Mouse (Mus musculus): ENCODE results near the gene Popdc3. TPM values are rescaled to one million over a fixed set of nuclear protein-coding genes. Genes with fewer than 3 reads are reported as not detected.
A peak's percentile ranks its signal among the peaks of the same experiment; 100 is the strongest.
"Not testable (repeated sequence)": the region's sequence is repeated elsewhere in the genome, so short reads cannot be mapped to it uniquely, and the experiment has no call there.

The Popdc3 gene
- polyA plus RNA-seq, 1 experiment from 2014 or later = 46.9 TPM

GRCm38 (mm10) chr10:45292159-45292558 is 114.3 kb downstream of the Popdc3 start:
- 41% methylated on average over 4 of the region's 4 CpGs for WGBS
- H3K27me3 ChIP-seq (ENCODE audit: control insufficient read depth, insufficient read depth, low read length); H3K9ac ChIP-seq (ENCODE audit: low read length); H3K9me3 ChIP-seq (replicated peaks; ENCODE audit: control insufficient read depth, low read length); H3K4me1 ChIP-seq (ENCODE audit: control insufficient read depth, insufficient read depth, low read length); H3K36me3 ChIP-seq (ENCODE audit: control insufficient read depth, insufficient read depth); ATAC-seq (replicated peaks; ENCODE audit: extremely low read depth, insufficient read depth, low FRiP score): not testable (repeated sequence)
- peak overlapping the region; percentile 12; the same call in 1 of the 2 replicates for H3K4me3 ChIP-seq (ENCODE audit: low read length)
- H3K27ac ChIP-seq (ENCODE audit: low read length) = peak overlapping the region; percentile 65
- peak overlapping the region; percentile 44 for H3K4me2 ChIP-seq (ENCODE audit: low read depth, low read length)

- Histone ChIP-seq H3K9me3 (replicated peaks; ENCODE audit: control insufficient read depth, low read length) (no peaks in the 10 kb centered on the region), H3K36me3 (ENCODE audit: control insufficient read depth, insufficient read depth) (no peaks in the 10 kb centered on the region), H3K27ac (ENCODE audit: low read length) (no peak overlapping the region), H3K4me2 (ENCODE audit: low read depth, low read length) (no peak overlapping the region), H3K4me3 (ENCODE audit: low read length) (no peak overlapping the region), H3K27me3 (ENCODE audit: control insufficient read depth, insufficient read depth, low read length) (no peaks in the 10 kb centered on the region), H3K9ac (ENCODE audit: low read length) (no peak overlapping the region), H3K4me1 (ENCODE audit: control insufficient read depth, insufficient read depth, low read length) (peaks cover 2% of the 10 kb centered on the region; the same call in 1 of the 2 replicates)
- ATAC-seq (replicated peaks; ENCODE audit: extremely low read depth, insufficient read depth, low FRiP score) = no peak
- WGBS = 83% methylated on average over 5 of the region's 5 CpGs
Observed at GRCm38 (mm10) chr10:45295093-45295492, 117.2 kb downstream of the Popdc3 start.

- H3K27me3 ChIP-seq (ENCODE audit: control insufficient read depth, insufficient read depth, low read length) = no peaks in the 10 kb centered on the region
- no peak for ATAC-seq (replicated peaks; ENCODE audit: extremely low read depth, insufficient read depth, low FRiP score)
- no peaks in the 10 kb centered on the region for H3K4me1 ChIP-seq (ENCODE audit: control insufficient read depth, insufficient read depth, low read length)
- 61% methylated on average over 6 of the region's 6 CpGs for WGBS
- no peaks in the 10 kb centered on the region for H3K9me3 ChIP-seq (replicated peaks; ENCODE audit: control insufficient read depth, low read length)
- no peak overlapping the region for H3K4me3 ChIP-seq (ENCODE audit: low read length)
- no peaks in the 10 kb centered on the region for H3K36me3 ChIP-seq (ENCODE audit: control insufficient read depth, insufficient read depth)
- H3K4me2 ChIP-seq (ENCODE audit: low read depth, low read length) = no peak overlapping the region
- no peak overlapping the region for H3K27ac ChIP-seq (ENCODE audit: low read length)
- H3K9ac ChIP-seq (ENCODE audit: low read length) = no peak overlapping the region
Observed at GRCm38 (mm10) chr10:45298503-45298902, 120.6 kb downstream of the Popdc3 start.

GRCm38 (mm10) chr10:45299509-45299908 is 121.6 kb downstream of the Popdc3 start:
- Histone ChIP-seq H3K9me3 (replicated peaks; ENCODE audit: control insufficient read depth, low read length) (no peaks in the 10 kb centered on the region), H3K4me3 (ENCODE audit: low read length) (no peak overlapping the region), H3K27ac (ENCODE audit: low read length) (no peak overlapping the region), H3K4me2 (ENCODE audit: low read depth, low read length) (no peak overlapping the region), H3K9ac (ENCODE audit: low read length) (no peak overlapping the region), H3K4me1 (ENCODE audit: control insufficient read depth, insufficient read depth, low read length) (peaks cover 4% of the 10 kb centered on the region), H3K27me3 (ENCODE audit: control insufficient read depth, insufficient read depth, low read length) (no peaks in the 10 kb centered on the region), H3K36me3 (ENCODE audit: control insufficient read depth, insufficient read depth) (no peaks in the 10 kb centered on the region)
- no peak for ATAC-seq (replicated peaks; ENCODE audit: extremely low read depth, insufficient read depth, low FRiP score)
- WGBS = 63% methylated on average over 4 of the region's 4 CpGs

DNA sequence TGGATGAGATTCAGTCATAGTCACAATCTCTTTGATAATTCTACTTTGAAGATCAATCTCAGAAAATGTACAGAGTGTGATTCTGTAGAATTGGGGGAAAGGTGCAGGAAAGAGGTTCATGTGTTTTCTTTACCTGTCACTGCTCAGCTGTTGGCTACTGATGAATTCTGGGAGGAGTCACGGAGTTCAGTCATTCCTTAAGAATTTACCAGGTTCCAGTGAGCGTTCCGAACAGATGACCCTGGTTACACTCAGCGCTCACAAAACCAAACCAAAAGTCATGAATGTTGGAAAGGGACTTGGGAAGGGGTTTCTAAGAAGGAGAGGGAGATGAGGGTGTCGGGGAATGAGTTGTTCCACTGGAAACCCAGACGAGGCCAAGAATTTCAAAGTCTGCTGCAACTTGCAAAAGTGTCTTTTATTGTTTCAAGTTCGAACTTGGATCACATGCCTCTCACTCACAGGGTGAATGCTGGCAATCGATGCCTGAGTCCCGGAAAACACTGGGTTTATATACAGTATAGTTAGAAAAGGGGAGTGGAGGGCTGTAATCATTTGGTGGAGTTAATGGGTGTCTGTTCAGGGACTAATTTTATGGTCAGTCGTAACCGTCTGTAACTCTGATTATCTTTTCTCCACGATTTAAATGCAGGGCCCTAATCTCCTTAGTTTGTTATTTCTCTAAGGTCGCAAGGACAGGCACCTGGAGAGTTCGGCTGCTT is 125.6 kb downstream of the Popdc3 start:
- H3K4me2 ChIP-seq (ENCODE audit: low read depth, low read length) = no peak overlapping the region
- H3K27me3 ChIP-seq (ENCODE audit: control insufficient read depth, insufficient read depth, low read length) = no peaks in the 10 kb centered on the region
- H3K9ac ChIP-seq (ENCODE audit: low read length) = no peak overlapping the region
- no peak overlapping the region for H3K27ac ChIP-seq (ENCODE audit: low read length)
- WGBS = 50% methylated on average over 14 of the region's 14 CpGs
- H3K36me3 ChIP-seq (ENCODE audit: control insufficient read depth, insufficient read depth) = no peaks in the 10 kb centered on the region
- no peak overlapping the region for H3K4me3 ChIP-seq (ENCODE audit: low read length)
- no peaks in the 10 kb centered on the region for H3K9me3 ChIP-seq (replicated peaks; ENCODE audit: control insufficient read depth, low read length)
- no peak for ATAC-seq (replicated peaks; ENCODE audit: extremely low read depth, insufficient read depth, low FRiP score)
- H3K4me1 ChIP-seq (ENCODE audit: control insufficient read depth, insufficient read depth, low read length) = peaks cover 4% of the 10 kb centered on the region

DNA sequence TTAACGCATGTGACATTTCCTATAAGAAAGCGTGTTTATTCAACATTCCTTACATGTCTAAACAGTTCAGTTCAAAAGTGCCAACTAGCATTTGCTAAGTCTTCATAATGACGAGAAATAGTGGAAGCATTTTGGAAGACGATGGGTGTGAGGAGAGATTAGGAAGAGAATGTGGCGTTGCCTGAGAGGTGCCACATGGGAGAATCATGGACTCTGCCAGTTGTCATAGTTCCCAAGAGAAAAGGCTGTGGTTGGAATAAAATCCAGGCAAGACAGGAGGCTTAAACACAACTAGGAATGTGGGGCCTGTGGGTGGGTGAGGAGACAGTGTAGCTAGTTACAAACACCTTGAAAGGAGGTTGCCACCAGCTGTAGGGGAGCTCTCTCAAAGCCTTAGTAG is 127.3 kb downstream of the Popdc3 start:
- Histone ChIP-seq H3K27me3 (ENCODE audit: control insufficient read depth, insufficient read depth, low read length) (no peaks in the 10 kb centered on the region), H3K9me3 (replicated peaks; ENCODE audit: control insufficient read depth, low read length) (no peaks in the 10 kb centered on the region), H3K36me3 (ENCODE audit: control insufficient read depth, insufficient read depth) (no peaks in the 10 kb centered on the region), H3K4me2 (ENCODE audit: low read depth, low read length) (no peak overlapping the region), H3K4me3 (ENCODE audit: low read length) (no peak overlapping the region), H3K9ac (ENCODE audit: low read length) (no peak overlapping the region), H3K27ac (ENCODE audit: low read length) (no peak overlapping the region), H3K4me1 (ENCODE audit: control insufficient read depth, insufficient read depth, low read length) (peaks cover 4% of the 10 kb centered on the region)
- ATAC-seq (replicated peaks; ENCODE audit: extremely low read depth, insufficient read depth, low FRiP score) = no peak
- WGBS = 67% methylated on average over 5 of the region's 5 CpGs

DNA sequence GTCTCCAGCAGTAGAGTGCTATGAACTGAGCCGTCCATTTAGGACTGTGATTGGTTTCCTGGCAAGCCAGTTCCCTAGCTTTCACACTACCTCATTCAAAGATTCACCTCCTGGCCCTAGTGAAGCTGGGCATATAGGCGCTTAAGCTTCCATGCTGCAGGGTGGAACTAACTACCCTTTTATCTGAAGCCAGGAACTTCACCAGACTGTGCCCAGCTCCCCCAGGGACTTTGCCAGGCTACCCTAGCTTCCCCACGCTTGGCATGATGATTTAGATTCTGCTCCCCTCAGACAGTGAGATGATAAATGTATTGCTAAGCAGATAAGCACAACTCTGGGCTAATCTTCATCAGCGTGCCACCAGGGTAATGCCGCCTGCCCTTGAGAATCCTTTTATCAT is 133.2 kb downstream of the Popdc3 start:
- Histone ChIP-seq H3K4me1 (ENCODE audit: control insufficient read depth, insufficient read depth, low read length) (peaks cover 3% of the 10 kb centered on the region; the same call in 1 of the 2 replicates), H3K36me3 (ENCODE audit: control insufficient read depth, insufficient read depth) (peaks cover 13% of the 10 kb centered on the region), H3K4me2 (ENCODE audit: low read depth, low read length) (no peak overlapping the region), H3K9me3 (replicated peaks; ENCODE audit: control insufficient read depth, low read length) (no peaks in the 10 kb centered on the region), H3K4me3 (ENCODE audit: low read length) (no peak overlapping the region), H3K27me3 (ENCODE audit: control insufficient read depth, insufficient read depth, low read length) (no peaks in the 10 kb centered on the region), H3K27ac (ENCODE audit: low read length) (no peak overlapping the region), H3K9ac (ENCODE audit: low read length) (no peak overlapping the region)
- WGBS = 69% methylated on average over 5 of the region's 5 CpGs
- ATAC-seq (replicated peaks; ENCODE audit: extremely low read depth, insufficient read depth, low FRiP score) = no peak

DNA sequence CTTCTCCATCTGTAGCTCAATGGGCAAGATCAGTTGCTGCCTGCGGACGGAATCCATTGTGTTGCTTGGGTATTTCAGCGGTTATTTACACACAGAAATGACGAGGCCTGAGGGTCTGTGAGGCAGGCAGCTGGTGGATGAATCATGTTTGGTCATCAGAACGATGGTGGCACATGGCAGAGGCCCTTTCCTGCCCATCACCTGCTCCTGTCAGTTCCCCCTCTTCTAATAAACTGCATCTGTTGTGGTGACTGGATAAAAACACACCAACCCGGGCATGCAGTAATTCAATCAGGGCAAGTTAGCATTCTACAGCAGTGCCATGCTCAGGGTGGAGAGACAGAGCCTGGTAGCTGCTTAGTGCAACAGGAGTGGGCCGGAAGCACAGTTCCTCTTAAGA is 133.7 kb downstream of the Popdc3 start:
- no peak for ATAC-seq (replicated peaks; ENCODE audit: extremely low read depth, insufficient read depth, low FRiP score)
- WGBS = 77% methylated on average over 7 of the region's 7 CpGs

GRCm38 (mm10) chr10:45314865-45315264 is 137.0 kb downstream of the Popdc3 start:
- ATAC-seq (replicated peaks; ENCODE audit: extremely low read depth, insufficient read depth, low FRiP score) = no peak
- no peak overlapping the region for H3K9ac ChIP-seq (ENCODE audit: low read length)
- no peak overlapping the region for H3K4me3 ChIP-seq (ENCODE audit: low read length)
- H3K36me3 ChIP-seq (ENCODE audit: control insufficient read depth, insufficient read depth) = peaks cover 28% of the 10 kb centered on the region
- H3K27me3 ChIP-seq (ENCODE audit: control insufficient read depth, insufficient read depth, low read length) = no peaks in the 10 kb centered on the region
- H3K9me3 ChIP-seq (replicated peaks; ENCODE audit: control insufficient read depth, low read length) = peaks cover 5% of the 10 kb centered on the region; the same call in 1 of the 2 replicates
- H3K4me2 ChIP-seq (ENCODE audit: low read depth, low read length) = no peak overlapping the region
- no peak overlapping the region for H3K27ac ChIP-seq (ENCODE audit: low read length)
- WGBS = 93% methylated on average over 16 of the region's 16 CpGs
- peaks cover 3% of the 10 kb centered on the region; the same call in 1 of the 2 replicates for H3K4me1 ChIP-seq (ENCODE audit: control insufficient read depth, insufficient read depth, low read length)

More for the DNA sequence above, 133.7 kb downstream of the Popdc3 start:
- Histone ChIP-seq H3K9me3 (replicated peaks; ENCODE audit: control insufficient read depth, low read length) (0 out of 2 replicates have a peak, but pooled peaks cover 2% of the 10 kb centered on the region), H3K27me3 (ENCODE audit: control insufficient read depth, insufficient read depth, low read length) (no peaks in the 10 kb centered on the region), H3K4me3 (ENCODE audit: low read length) (no peak overlapping the region), H3K4me1 (ENCODE audit: control insufficient read depth, insufficient read depth, low read length) (peaks cover 3% of the 10 kb centered on the region; the same call in 1 of the 2 replicates), H3K27ac (ENCODE audit: low read length) (no peak overlapping the region), H3K36me3 (ENCODE audit: control insufficient read depth, insufficient read depth) (peaks cover 18% of the 10 kb centered on the region), H3K4me2 (ENCODE audit: low read depth, low read length) (no peak overlapping the region), H3K9ac (ENCODE audit: low read length) (no peak overlapping the region)
